Mouse (Mus musculus) v-Abl transformed pro-B cells (cell line): Measurements from ENCODE around the gene Fam181a.

Experiments used
- in situ Hi-C, 2 experiments: fragments of 400-800 bp; cut with MboI; formaldehyde crosslinking; loops; one replicate each; pipeline ENCODE4 v1.15.1; 2025; ENCODE audit not compliant: unreplicated experiment in 2 of 2

The Fam181a gene

DNA sequence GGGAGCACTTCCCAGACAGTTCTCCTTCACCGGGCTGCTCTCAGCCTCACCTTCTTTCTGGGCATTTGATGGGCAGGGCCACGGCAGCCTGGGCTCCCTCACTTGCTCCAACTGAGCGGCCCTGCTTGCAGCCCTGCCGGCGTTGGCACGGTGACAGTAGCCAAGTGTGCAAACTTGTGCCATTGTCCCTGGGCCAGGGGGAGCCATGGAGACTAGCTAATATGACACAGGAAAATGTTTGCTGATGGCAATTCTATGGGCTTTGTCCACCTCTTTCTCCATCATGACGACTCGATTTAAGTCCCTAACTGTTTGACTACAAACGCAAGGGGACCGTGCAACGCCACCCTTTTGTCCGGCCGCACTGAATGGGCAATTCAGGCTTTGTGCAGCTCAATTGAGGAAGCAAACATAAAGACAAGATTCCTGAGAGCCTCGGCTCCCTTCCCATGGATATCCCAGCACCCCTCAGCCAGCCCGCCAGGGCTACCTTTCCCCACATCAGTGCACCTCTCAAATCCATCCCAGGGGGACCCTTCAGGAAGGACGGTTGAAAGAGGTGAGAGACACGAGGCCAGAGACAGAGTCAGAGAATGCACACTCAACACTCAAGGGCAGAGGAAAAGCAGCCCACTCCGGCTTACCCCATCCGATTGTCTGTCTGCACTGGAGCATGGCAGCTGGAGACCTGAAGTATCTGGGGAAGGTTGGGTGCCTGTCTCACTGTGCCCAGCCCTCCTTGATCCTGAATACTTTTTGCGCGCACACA, 3.3 kb downstream of the Fam181a start:
- in situ Hi-C loops = loop anchor here in 1 of 2 experiments (25.0 kb wide), 1 partner anchor 802 kb away; no protein-coding TSS in a partner anchor

- in situ Hi-C loops = loop anchor here (5.0 to 25.0 kb wide), 3 partner anchors 172 to 802 kb away; no protein-coding TSS in a partner anchor
Measured at GRCm38 (mm10) chr12:103314640-103315361, 4.0 kb downstream of the Fam181a start.

DNA sequence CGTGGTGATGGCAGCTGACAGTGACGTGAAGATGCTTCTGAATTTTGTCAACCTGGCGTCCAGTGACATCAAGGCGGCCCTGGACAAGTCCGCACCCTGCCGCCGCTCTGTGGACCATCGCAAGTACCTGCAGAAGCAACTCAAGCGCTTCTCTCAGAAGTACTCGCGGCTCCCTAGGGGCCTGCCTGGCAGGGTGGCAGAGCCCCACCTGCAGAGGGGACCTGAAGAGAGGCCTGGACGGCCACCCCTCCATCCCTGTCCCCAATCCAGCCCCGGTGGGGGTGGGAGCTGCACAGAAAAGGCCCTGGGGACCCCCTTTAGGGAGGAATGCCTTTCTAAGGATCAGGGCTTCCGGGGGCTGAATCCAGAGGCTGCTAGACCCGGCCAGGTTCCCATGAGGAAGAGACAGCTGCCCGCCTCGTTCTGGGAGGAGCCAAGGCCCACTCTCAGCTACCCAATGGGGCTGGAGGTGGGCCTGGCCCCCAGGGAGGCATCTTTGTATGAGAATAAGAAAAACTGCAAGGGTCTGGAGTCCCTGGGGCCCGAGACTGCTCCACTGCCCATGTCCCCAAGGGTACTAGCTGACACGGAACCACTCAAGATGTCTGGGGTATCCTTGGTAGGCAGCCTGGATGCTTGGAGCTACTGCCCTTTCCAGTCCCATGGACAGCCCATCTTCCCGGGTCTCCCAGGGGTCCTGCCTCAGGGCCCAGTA, 5.2 kb downstream of the Fam181a start:
- in situ Hi-C loops = loop anchor here (5.0 to 25.0 kb wide), 3 partner anchors 174 to 804 kb away; no protein-coding TSS in a partner anchor

DNA sequence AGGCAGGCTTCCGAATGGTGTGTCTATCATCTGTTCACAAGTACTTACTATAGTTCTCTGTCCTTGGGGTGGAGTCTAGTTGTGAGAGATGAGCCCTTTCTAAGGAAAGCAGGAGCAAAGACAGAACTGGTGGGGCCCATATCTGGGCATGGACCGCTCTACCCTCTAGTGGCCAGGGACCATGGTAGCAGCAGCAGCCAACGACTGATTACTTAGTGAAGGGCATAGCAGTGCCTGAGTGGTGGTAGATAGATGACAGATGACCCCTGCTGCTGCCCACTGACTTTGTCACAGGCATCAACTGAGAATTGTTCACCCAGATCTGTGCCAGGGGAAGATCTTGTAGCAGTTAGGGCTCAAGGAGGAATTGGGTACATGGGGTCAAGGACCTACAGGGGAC, 12.0 kb downstream of the Fam181a start:
- in situ Hi-C loops = loop anchor here in 1 of 2 experiments (10.0 to 25.0 kb wide), 2 partner anchors 52 to 810 kb away; no protein-coding TSS in a partner anchor

DNA sequence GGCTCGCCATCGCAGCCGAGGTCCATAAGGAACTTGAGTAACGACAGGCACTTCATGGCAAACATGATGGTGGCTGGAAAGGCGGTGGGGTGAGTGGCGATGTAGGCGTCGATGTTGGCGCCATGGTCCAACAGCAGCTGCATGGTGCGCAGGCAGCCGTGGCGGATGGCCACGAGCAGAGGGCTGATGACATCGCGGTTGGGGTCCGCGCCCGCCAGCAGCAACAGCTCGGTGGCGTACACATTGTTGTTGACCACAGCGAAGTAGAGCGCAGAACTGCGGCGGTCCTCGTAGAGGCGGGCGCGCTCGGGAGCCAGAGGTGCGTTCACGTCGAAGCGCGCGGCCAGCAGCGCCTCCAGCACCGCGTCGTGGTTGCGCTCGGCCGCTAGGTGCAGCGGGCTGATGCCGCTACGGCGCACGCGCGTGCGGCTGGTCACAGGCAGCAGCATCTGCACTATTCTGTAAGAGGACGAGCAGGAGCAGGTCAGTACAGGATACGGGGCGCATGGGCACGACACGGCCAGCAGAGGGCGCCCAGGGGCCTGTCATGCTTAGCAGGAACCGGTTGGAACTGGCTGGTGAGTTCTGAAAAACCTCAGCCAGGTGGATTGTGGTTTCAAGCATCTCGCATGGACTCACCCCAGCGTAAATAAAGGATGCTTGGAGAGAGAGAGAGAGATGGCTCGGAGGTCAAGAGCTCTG, 14.5 kb downstream of the Fam181a start:
- in situ Hi-C loops = loop anchor here (10.0 to 25.0 kb wide), 3 partner anchors 49 to 1687 kb away; partner anchors contain the start of genes Lgmn (in 1 of the 2) and Syne3 (in 1 of the 2)

DNA sequence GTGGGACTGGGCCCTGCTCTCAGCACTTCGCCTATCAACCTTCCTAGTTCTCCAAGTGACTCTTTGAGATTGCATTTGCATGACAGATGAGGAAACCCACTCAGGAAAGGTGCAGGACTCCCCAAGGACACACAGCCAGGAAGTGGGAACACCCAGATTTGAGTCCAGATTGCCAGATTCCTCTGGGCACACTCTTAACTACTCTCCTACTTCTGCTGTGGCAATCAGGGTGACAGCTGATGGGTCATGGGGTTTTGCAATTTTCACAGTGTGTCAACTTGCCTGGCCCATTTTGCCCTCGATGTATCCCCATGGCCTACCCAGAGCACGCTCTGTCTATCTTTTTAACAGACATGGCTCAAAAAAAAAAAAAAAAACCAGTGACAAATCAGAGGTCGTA, 15.8 kb downstream of the Fam181a start:
- in situ Hi-C loops = loop anchor here (10.0 to 25.0 kb wide), 3 partner anchors 48 to 1686 kb away; partner anchors contain the start of genes Lgmn (in 1 of the 2) and Syne3 (in 1 of the 2)

DNA sequence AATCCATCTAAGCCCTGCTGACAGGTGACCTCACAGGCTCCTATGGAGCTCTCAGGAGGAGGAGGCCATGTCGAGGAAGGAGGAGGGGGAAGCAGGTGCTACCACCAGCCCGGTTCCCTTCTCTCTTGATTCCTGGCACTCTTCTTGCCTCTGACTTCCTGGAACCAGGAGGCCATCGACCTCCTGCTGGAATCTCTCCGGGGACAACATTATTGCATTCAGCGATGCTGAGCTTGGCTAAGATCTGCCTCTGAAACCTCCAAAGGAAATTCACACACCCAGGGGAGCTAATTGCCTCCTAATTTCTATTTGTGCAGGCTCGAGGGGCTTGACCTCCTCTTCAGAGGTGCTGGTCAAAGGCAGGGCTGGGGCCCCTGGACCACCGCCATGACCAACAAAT, 16.3 kb downstream of the Fam181a start:
- in situ Hi-C loops = loop anchor here (10.0 to 25.0 kb wide), 3 partner anchors 48 to 1685 kb away; partner anchors contain the start of genes Lgmn (in 1 of the 2) and Syne3 (in 1 of the 2)

DNA sequence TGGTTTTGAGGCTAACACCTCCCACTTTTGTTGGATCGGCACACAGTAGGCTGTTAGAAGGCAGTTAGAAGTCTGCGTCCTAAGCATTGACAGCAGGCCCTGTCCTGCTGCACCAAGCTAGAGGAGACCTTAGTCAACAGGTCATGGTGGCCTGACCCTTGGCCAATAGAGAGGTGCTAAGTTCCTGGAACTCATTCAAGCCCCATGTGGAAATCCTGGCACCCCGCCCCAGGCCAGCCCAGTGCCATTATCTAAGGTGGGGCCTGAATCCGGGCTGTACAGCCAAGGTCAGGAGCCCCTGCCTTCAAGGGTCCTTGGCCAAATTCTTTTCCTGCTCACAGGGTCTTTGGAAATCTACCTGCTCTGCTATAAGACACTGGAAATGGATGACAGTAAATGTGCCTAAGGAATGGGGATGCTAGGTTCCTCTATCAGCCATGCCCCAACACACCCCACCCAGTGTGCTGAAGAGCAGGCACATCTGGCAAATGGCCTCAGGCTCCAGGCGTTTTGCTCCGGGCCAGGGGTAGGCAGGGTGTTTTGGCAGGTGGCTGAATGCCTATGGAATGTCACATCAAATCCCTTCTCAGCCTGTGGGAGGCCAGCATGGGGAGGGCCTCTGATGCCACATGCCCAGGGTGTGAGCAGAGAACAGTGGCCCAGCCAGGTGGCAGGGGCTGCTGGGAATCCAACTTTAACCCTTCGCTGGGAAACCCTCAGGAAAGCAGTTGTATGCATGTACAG, 17.8 kb downstream of the Fam181a start:
- in situ Hi-C loops = loop anchor here (10.0 to 25.0 kb wide), 3 partner anchors 46 to 1684 kb away; partner anchors contain the start of genes Lgmn (in 1 of the 2) and Syne3 (in 1 of the 2)

DNA sequence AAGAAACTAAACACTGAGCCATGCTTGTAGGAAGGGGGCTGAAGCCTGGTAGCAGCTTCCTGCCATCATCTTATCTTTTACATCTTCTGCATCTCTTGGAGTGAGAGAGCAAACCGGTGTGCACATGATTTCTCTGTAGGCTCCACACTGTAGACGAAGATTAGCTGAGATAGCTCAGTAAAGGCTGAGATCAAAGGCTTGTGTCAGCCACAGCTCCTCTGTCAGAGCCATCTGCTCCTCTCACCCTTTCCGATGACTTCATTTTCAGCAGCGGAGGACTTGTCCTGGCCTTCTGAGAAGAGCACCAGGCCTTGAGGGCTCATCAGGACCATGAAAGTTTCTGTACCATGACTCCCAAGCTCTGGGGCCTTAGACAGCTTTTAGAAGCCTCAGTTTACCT, 20.7 kb downstream of the Fam181a start:
- in situ Hi-C loops = loop anchor here (5.0 to 25.0 kb wide), 3 partner anchors 36 to 1681 kb away; partner anchors contain the start of genes Lgmn (in 1 of the 2) and Syne3 (in 1 of the 2)

DNA sequence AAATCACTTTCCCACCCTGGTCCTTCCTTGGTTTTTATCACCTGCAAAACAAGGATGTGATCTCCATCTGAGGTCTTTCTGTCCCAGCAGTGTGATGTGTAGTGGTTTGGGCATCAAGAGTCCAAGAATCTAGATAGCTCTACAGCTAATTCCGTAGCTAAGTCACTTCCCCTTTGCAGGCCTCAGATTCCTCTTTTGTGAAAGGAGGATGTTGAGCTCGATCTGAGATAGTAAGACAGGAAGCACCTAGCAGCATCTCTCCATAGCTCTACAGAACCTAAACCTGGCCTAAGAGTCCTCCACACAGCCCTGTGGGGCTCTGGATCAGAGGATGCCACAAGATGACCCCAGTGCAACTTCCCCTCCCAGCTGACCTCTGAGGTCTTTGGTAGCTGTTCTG, 22.1 kb downstream of the Fam181a start:
- in situ Hi-C loops = loop anchor here (5.0 to 25.0 kb wide), 3 partner anchors 34 to 1679 kb away; partner anchors contain the start of genes Lgmn (in 1 of the 2) and Syne3 (in 1 of the 2)

DNA sequence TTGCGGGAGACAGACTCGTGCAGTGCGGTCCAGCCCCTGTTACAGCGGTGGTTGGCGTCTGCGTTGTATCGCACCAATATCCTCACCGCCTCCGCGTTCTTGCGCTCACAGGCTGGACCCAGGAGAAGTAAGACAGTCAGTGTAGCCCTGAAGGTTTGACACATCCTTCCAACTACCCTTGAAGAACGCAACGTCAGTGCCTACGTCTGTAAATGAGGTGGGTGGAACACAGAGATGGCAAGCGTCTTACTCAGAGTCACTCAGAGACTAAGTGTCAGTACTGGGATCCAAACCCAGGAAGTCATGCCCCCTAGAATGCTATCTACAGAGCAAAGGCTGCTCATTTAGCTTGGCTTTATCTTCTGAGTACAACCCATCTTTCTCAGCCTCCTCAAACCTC, 22.7 kb downstream of the Fam181a start:
- in situ Hi-C loops = loop anchor here (5.0 to 25.0 kb wide), 3 partner anchors 34 to 1679 kb away; partner anchors contain the start of genes Lgmn (in 1 of the 2) and Syne3 (in 1 of the 2)

GRCm38 (mm10) chr12:103336766-103337165, 26.0 kb downstream of the Fam181a start:
- in situ Hi-C loops = loop anchor here (25.0 kb wide), 2 partner anchors 899 to 1676 kb away; partner anchors contain the start of genes Lgmn (in 1 of the 2) and Syne3 (in 1 of the 2)

DNA sequence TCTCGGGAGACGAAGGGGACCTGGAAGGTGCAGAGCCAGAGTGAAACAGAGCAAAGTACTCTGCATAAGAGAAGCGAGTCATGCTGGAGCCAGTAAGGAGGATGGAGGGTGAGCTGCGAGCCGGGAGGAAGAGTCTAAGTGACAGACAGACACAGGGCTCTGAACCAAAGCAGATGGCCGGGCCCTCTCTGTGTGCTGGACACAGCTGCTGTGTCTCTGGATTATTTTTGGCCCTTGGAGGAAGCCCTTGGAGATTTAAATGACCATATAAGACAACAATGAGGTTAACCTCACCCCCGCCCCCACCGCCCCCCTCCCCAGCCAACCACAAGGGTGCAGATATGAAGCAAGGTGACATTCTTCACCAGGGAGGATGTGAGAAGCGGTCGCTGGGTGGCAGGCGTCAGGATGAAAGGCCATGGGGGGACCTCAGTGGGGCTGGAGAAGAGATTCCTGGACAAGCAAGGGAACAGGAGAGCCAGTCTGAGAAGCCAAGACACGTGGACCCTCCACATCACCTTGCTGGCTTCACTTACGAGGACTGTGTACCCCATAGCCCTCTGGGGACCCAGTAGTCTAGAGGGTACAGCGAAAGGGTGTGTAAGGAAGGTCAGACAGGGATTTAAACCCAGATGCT, 27.5 kb downstream of the Fam181a start:
- in situ Hi-C loops = loop anchor here (25.0 kb wide), 2 partner anchors 901 to 1674 kb away; partner anchors contain the start of genes Lgmn (in 1 of the 2) and Syne3 (in 1 of the 2)

GRCm38 (mm10) chr12:103341212-103341611, 30.4 kb downstream of the Fam181a start:
- in situ Hi-C loops = loop anchor here (10.0 to 25.0 kb wide), 3 partner anchors 904 to 1671 kb away; partner anchors contain the start of genes Cpsf2 (in 1 of the 2), Lgmn (in 1 of the 2) and Syne3 (in 1 of the 2)

GRCm38 (mm10) chr12:103343456-103343855, 32.7 kb downstream of the Fam181a start:
- in situ Hi-C loops = loop anchor here (10.0 to 25.0 kb wide), 3 partner anchors 906 to 1669 kb away; partner anchors contain the start of genes Cpsf2 (in 1 of the 2), Lgmn (in 1 of the 2) and Syne3 (in 1 of the 2)

- in situ Hi-C loops = loop anchor here (10.0 to 25.0 kb wide), 3 partner anchors 908 to 1667 kb away; partner anchors contain the start of genes Cpsf2 (in 1 of the 2), Lgmn (in 1 of the 2) and Syne3 (in 1 of the 2)
Measured at GRCm38 (mm10) chr12:103344934-103345333, 34.2 kb downstream of the Fam181a start.

- in situ Hi-C loops = loop anchor here (10.0 to 25.0 kb wide), 3 partner anchors 910 to 1665 kb away; partner anchors contain the start of genes Cpsf2 (in 1 of the 2), Lgmn (in 1 of the 2) and Syne3 (in 1 of the 2)
Measured at GRCm38 (mm10) chr12:103346945-103347344, 36.2 kb downstream of the Fam181a start.
